Mouse (Mus musculus) intestine, postnatal 0 days (tissue): Measurements from ENCODE around the gene Phykpl. TPM values are rescaled to one million over a fixed set of nuclear protein-coding genes. Genes with fewer than 3 reads are reported as not detected.

Source experiments
- ATAC-seq: fragments of 200-750 bp; cut with Nextera tagmentation; 2 replicates; pipeline ENCODE4 v1.8.0; 2017; ENCODE audit warnings: mild to moderate bottlenecking, moderate TSS enrichment, moderate library complexity
- H3K27ac ChIP-seq: fragments of 300-500 bp; sonication (generic); 2 replicates; pipeline ENCODE4 v1.5.1; 2014; ENCODE audit warnings: mild to moderate bottlenecking, low read depth, low read length, moderate library complexity
- H3K27me3 ChIP-seq: fragments of 300-500 bp; sonication (generic); replicated peaks from 2 replicates; pipeline ENCODE4 v1.6.1; 2014; ENCODE audit warnings: low read length, mixed read lengths; ENCODE audit not compliant: control insufficient read depth, insufficient read depth
- H3K36me3 ChIP-seq: fragments of 300-500 bp; sonication (generic); 2 replicates; pipeline ENCODE4 v1.6.1; 2014; ENCODE audit warnings: mild to moderate bottlenecking, moderate library complexity; ENCODE audit not compliant: control insufficient read depth, insufficient read depth
- H3K4me1 ChIP-seq: fragments of 300-500 bp; sonication (generic); replicated peaks from 2 replicates; pipeline ENCODE4 v1.6.1; 2014; ENCODE audit warnings: antibody characterized with exemption, low read length, mixed read lengths; ENCODE audit not compliant: control insufficient read depth, insufficient read depth
- H3K4me2 ChIP-seq: fragments of 300-500 bp; sonication (generic); replicated peaks from 2 replicates; pipeline ENCODE4 v1.6.1; 2014; ENCODE audit warnings: low read depth, mild to moderate bottlenecking, moderate library complexity
- H3K4me3 ChIP-seq: fragments of 300-500 bp; sonication (generic); 2 replicates; pipeline ENCODE4 v1.5.1; 2014; ENCODE audit warnings: low read depth, low read length
- H3K9ac ChIP-seq: fragments of 300-500 bp; sonication (generic); 2 replicates; pipeline ENCODE4 v1.6.1; 2014; ENCODE audit warnings: mild to moderate bottlenecking, low read depth, low read length
- H3K9me3 ChIP-seq: fragments of 300-500 bp; sonication (generic); 2 replicates; pipeline ENCODE4 v1.6.1; 2016; ENCODE audit warnings: mixed run types; ENCODE audit not compliant: control insufficient read depth
- CTCF ChIP-seq: sonication (generic); IDR thresholded peaks from 2 replicates; pipeline ENCODE4 v1.5.1; 2016; ENCODE audit warnings: low read depth, mild to moderate bottlenecking, control low read depth, antibody characterized with exemption, moderate library complexity
- WGBS: fragments of 180-500 bp; shearing (Covaris S2); extraction: QIAGEN DNeasy Blood & Tissue Kit; methylation state at CpG from one replicate; pipeline ENCODE4 v1.1.7; 2014; 5-methylcytosine and 5-hydroxymethylcytosine counted together
- polyA plus RNA-seq: library from polyadenylated mRNA; unstranded; fragments of >200 nt; fragmentation: Nextera tagmentation; extraction: Ambion mirVana; gene quantifications from 2 replicates; pipeline ENCODE4 v1.2.1, GENCODE M21; 2015

Phykpl gene
- polyA plus RNA-seq, 1 experiment from 2014 or later: 24.2 TPM

DNA sequence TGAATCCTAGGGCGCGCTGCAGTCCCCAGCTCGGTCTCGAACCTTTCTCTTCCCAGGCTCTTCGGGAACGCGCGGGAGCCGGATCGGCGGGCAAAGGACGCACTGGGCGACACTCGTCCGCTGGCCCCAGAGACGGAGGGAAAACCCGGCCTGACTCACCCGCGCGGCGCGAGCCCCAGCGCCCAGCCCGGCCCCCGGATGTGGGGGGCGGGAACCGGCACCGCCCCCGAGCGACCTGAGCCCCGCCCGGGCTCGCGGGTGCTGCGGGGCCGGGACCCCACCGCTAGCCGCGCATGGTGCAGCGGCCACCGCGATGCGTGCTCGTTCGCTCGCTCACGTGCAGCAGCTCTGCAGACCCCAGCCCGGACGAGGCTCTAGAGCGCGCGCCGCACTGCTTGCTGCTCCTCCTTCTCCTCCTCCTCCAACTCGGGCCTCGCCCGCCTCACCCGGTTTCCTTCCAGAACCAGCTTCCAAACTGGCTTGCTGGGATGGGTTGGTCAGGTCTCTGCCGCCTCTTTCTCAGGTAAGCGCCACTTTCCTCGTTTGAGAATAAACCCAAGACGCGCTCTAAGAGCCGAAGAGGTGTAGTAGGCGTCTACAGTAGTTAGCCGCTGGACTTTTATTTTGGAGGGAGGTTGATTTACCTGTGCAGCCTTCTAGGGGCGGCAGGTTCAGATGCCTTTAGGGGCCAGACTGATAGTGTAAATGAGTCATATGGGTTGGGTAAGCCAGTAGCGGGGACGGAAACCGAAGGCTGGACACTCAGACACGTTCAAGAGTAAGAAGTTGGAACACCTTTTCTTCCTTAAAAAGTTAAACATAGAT is 66.3 kb downstream of the Phykpl start, which contains the start of the genes N4bp3 and D930048N14Rik:
Gene N4bp3 (minus strand): TSS at position 152 of the 825 bp plus-strand sequence.
Gene D930048N14Rik (plus strand): TSS at position 264 of the 825 bp plus-strand sequence.
- Histone ChIP-seq H3K27ac (peak within 1 kb of the TSS; percentile 64), H3K36me3 (peaks cover 10% of the 10 kb centered on the region; the same call in 1 of the 2 replicates), H3K4me2 (peak within 1 kb of the TSS; percentile 95), H3K27me3 (no peaks in the 10 kb centered on the region), H3K4me3 (peak within 1 kb of the TSS; percentile 65), H3K4me1 (peaks cover 8% of the 10 kb centered on the region), H3K9ac (peak within 1 kb of the TSS; percentile 57), H3K9me3 (no peaks in the 10 kb centered on the region)
- TF ChIP-seq CTCF: no peak
- WGBS: under 1% methylated on average over 67 of the region's 70 CpGs
- peak; percentile 78 for ATAC-seq

DNA sequence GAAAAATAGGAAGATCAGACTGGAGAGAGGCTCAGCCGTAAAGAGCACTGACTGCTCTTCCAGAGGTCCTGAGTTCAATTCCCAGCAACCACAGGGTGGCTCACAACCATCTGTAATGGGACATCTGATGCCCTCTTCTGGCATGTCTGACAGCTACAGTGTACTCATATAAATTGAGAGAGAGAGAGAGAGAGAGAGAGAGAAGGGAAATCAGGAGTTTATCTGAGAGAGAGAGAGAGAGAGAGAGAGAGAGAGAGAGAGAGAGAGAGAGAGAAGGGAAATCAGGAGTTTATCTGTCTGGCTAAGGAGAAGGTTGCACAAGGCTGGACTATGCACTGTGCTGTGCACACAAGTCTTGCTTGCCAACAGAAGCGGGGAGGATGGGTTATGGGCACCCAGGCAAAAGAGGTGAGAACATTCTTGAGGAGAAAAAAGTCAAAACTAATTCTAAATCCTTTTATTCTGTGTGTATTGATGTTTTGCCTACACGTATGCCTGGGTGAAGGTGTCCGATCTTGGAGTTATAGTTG is 68.4 kb downstream of the Phykpl start:
- no peak overlapping the region for H3K4me2 ChIP-seq
- H3K4me3 ChIP-seq: no peak overlapping the region
- ATAC-seq: no peak
- H3K4me1 ChIP-seq: peaks cover 5% of the 10 kb centered on the region
- H3K9me3 ChIP-seq: no peaks in the 10 kb centered on the region
- WGBS: 78% methylated on average over 4 of the region's 4 CpGs
- H3K36me3 ChIP-seq: peaks cover 10% of the 10 kb centered on the region; the same call in 1 of the 2 replicates
- no peak overlapping the region for H3K9ac ChIP-seq
- TF ChIP-seq CTCF: peak; percentile 32; the same call in 1 of the 2 replicates
- H3K27me3 ChIP-seq: no peaks in the 10 kb centered on the region
- H3K27ac ChIP-seq: no peak overlapping the region

- H3K4me3 ChIP-seq: no peak overlapping the region
- H3K36me3 ChIP-seq: peaks cover 10% of the 10 kb centered on the region; the same call in 1 of the 2 replicates
- no peaks in the 10 kb centered on the region for H3K27me3 ChIP-seq
- H3K27ac ChIP-seq: no peak overlapping the region
- H3K9ac ChIP-seq: no peak overlapping the region
- H3K9me3 ChIP-seq: no peaks in the 10 kb centered on the region
- TF ChIP-seq CTCF: no peak
- H3K4me2 ChIP-seq: no peak overlapping the region
- no peak for ATAC-seq
- 86% methylated on average over 6 of the region's 6 CpGs for WGBS
- peaks cover 5% of the 10 kb centered on the region for H3K4me1 ChIP-seq
Measured at GRCm38 (mm10) chr11:51653736-51654135, 69.2 kb downstream of the Phykpl start.

Other genes with a start within 250 kb of the Phykpl start
- gene Hnrnpab, start 22.1 kb downstream of the Phykpl start, polyA plus RNA-seq: 181 and 191 TPM in 2 replicates
- gene Nhp2, start 35.0 kb downstream of the Phykpl start, polyA plus RNA-seq: 98.2 and 101 TPM in 2 replicates
- 32.4 and 34.2 TPM in 2 replicates for gene Rmnd5b, start 51.1 kb downstream of the Phykpl start, polyA plus RNA-seq
- 8.5 and 8.8 TPM in 2 replicates for gene N4bp3, start 66.1 kb downstream of the Phykpl start, polyA plus RNA-seq
- gene D930048N14Rik, start 66.2 kb downstream of the Phykpl start, polyA plus RNA-seq: 1.1 and 1.3 TPM in 2 replicates
- gene 0610009B22Rik, start 104.1 kb downstream of the Phykpl start, polyA plus RNA-seq: 110 and 113 TPM in 2 replicates
- 47.1 and 49.1 TPM in 2 replicates for gene Sec24a, start 178.9 kb downstream of the Phykpl start, polyA plus RNA-seq
- 442 and 470 TPM in 2 replicates for gene Sar1b, start 178.9 kb downstream of the Phykpl start, polyA plus RNA-seq